Comparison of ENCODE assay signal across 9 mouse cellular contexts in the genomic region with DNA sequence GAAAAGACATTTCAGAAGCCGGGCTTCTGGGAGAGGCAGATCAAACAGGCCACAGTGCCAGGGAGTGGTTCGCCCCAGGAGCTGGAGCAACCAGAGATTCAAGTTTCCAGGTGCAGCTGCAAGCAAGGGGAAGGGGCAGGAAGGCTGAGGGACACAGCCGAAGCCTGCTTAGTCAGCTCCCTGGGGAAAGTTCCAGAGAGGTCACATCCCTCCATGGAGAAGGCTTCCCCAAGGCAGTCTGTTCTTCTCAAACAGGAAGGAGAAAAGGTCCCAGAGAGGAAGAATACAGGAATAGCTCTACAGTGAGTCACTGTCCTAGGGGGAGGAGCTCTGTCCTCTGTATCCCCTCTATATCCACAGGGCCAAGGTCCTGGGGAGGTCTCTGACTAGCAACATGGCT. TPM values are rescaled to one million over a fixed set of nuclear protein-coding genes. Genes with fewer than 3 reads are reported as not detected.
A peak's percentile ranks its signal among the peaks of the same experiment; 100 is the strongest.
DNase-seq lines count a peak whose midpoint lies in the region; ATAC-seq and TF ChIP-seq lines count a peak whose summit lies in the region.
"Had no signal": no experiment of that assay in that cellular context is flagged by ENCODE, and none has a peak within 500 bp of the region (broad histone marks: within the 10 kb centered on the region; RNA-seq: fewer than 3 reads in every experiment).

No protein-coding gene starts in this region.

- WGBS in limb, embryonic 14.5 days = 58% methylated on average over 3 of the region's 3 CpGs
- 73% methylated on average over 3 of the region's 3 CpGs for WGBS in limb, embryonic 10.5 days
- WGBS in embryonic facial prominence, embryonic 15.5 days = 59% methylated on average over 3 of the region's 3 CpGs
- 67% methylated on average over 3 of the region's 3 CpGs for WGBS in stomach, embryonic 14.5 days
- 84% methylated on average over 3 of the region's 3 CpGs for WGBS in forebrain, embryonic 12.5 days

- no peaks in the 10 kb centered on the region for H3K27me3 ChIP-seq in limb, embryonic 14.5 days (ENCODE audit: control insufficient read depth, insufficient read depth, low read length)
- H3K27me3 ChIP-seq in limb, embryonic 10.5 days (ENCODE audit: low read depth, poor library complexity, severe bottlenecking) = no peaks in the 10 kb centered on the region
- no peaks in the 10 kb centered on the region for H3K27me3 ChIP-seq in embryonic facial prominence, embryonic 15.5 days
- no peaks in the 10 kb centered on the region for H3K27me3 ChIP-seq in stomach, embryonic 14.5 days (ENCODE audit: control insufficient read depth, insufficient read depth, low read length)
- no peaks in the 10 kb centered on the region for H3K27me3 ChIP-seq in forebrain, embryonic 12.5 days

- DNase-seq in limb, embryonic 14.5 days (ENCODE audit: low spot score) = peak; percentile 30
- no peak for DNase-seq in limb, embryonic 10.5 days (ENCODE audit: low spot score)
- peak; percentile 55 for DNase-seq in kidney, adult 9 months
- DNase-seq in cerebellum, postnatal 36 days = no peak
- DNase-seq: gastrocnemius, postnatal 25 days; lung, adult 2 months had no signal

- no peak overlapping the region for H3K4me3 ChIP-seq in limb, embryonic 14.5 days (replicated peaks; ENCODE audit: low read length)
- no peak overlapping the region for H3K4me3 ChIP-seq in limb, embryonic 10.5 days
- H3K4me3 ChIP-seq in embryonic facial prominence, embryonic 15.5 days (replicated peaks) = no peak overlapping the region
- H3K4me3 ChIP-seq in stomach, embryonic 14.5 days (ENCODE audit: low read depth, low read length) = no peak overlapping the region
- H3K4me3 ChIP-seq in forebrain, embryonic 12.5 days (replicated peaks) = no peak overlapping the region

- TF ChIP-seq POLR2A in limb, embryonic 14.5 days (IDR thresholded peaks at IDR 0.05; ENCODE audit: borderline replicate concordance, extremely low read depth, insufficient read depth, insufficient read length) = no peak

- H3K4me2 ChIP-seq in limb, embryonic 14.5 days (replicated peaks; ENCODE audit: low read depth, low read length, severe bottlenecking) = no peak overlapping the region
- no peak overlapping the region for H3K4me2 ChIP-seq in embryonic facial prominence, embryonic 15.5 days (replicated peaks)
- no peak overlapping the region for H3K4me2 ChIP-seq in stomach, embryonic 14.5 days (replicated peaks; ENCODE audit: low read depth, low read length)
- H3K4me2 ChIP-seq in forebrain, embryonic 12.5 days = no peak overlapping the region

- no peak for ATAC-seq in limb, embryonic 14.5 days (ENCODE audit: low FRiP score, low read depth)
- ATAC-seq in embryonic facial prominence, embryonic 15.5 days (ENCODE audit: insufficient number of reproducible peaks, low FRiP score, low TSS enrichment, low read depth) = 0 out of 2 replicates have a peak, but pooled peaks have one; percentile 8
- peak; percentile 47; the same call in 1 of the 2 replicates for ATAC-seq in stomach, embryonic 14.5 days (ENCODE audit: insufficient number of reproducible peaks, insufficient read depth, low FRiP score, low read depth)
- ATAC-seq in forebrain, embryonic 12.5 days (ENCODE audit: low FRiP score) = no peak

- H3K27ac ChIP-seq in limb, embryonic 14.5 days (replicated peaks; ENCODE audit: low read depth, low read length) = no peak overlapping the region; the same call in 1 of the 2 replicates
- no peak overlapping the region for H3K27ac ChIP-seq in limb, embryonic 10.5 days
- peak overlapping the region; percentile 71 for H3K27ac ChIP-seq in embryonic facial prominence, embryonic 15.5 days (replicated peaks)
- peak overlapping the region; percentile 74; the same call in 1 of the 2 replicates for H3K27ac ChIP-seq in stomach, embryonic 14.5 days (ENCODE audit: low read length)
- no peak overlapping the region for H3K27ac ChIP-seq in forebrain, embryonic 12.5 days

- no peaks in the 10 kb centered on the region for H3K4me1 ChIP-seq in limb, embryonic 14.5 days (ENCODE audit: control insufficient read depth, insufficient read depth, low read length)
- peaks cover 5% of the 10 kb centered on the region; the same call in 1 of the 2 replicates for H3K4me1 ChIP-seq in limb, embryonic 10.5 days
- peaks cover 9% of the 10 kb centered on the region for H3K4me1 ChIP-seq in embryonic facial prominence, embryonic 15.5 days
- no peaks in the 10 kb centered on the region for H3K4me1 ChIP-seq in stomach, embryonic 14.5 days (ENCODE audit: control insufficient read depth, insufficient read depth, low read length)
- no peaks in the 10 kb centered on the region for H3K4me1 ChIP-seq in forebrain, embryonic 12.5 days

- no peak overlapping the region for H3K9ac ChIP-seq in limb, embryonic 14.5 days (ENCODE audit: low read depth, low read length, severe bottlenecking)
- H3K9ac ChIP-seq in embryonic facial prominence, embryonic 15.5 days = no peak overlapping the region
- no peak overlapping the region for H3K9ac ChIP-seq in stomach, embryonic 14.5 days (replicated peaks; ENCODE audit: low read depth, low read length)
- H3K9ac ChIP-seq in forebrain, embryonic 12.5 days = no peak overlapping the region

- peaks cover 50% of the 10 kb centered on the region for H3K36me3 ChIP-seq in limb, embryonic 14.5 days (ENCODE audit: control insufficient read depth, insufficient read depth, low read length)
- peaks cover 64% of the 10 kb centered on the region for H3K36me3 ChIP-seq in limb, embryonic 10.5 days
- peaks cover 62% of the 10 kb centered on the region for H3K36me3 ChIP-seq in embryonic facial prominence, embryonic 15.5 days
- H3K36me3 ChIP-seq in stomach, embryonic 14.5 days (ENCODE audit: control insufficient read depth, insufficient read depth, low read length) = peaks cover 35% of the 10 kb centered on the region
- peaks cover 55% of the 10 kb centered on the region for H3K36me3 ChIP-seq in forebrain, embryonic 12.5 days (replicated peaks)

- no peaks in the 10 kb centered on the region for H3K9me3 ChIP-seq in limb, embryonic 14.5 days (ENCODE audit: control insufficient read depth, low read length)
- no peaks in the 10 kb centered on the region for H3K9me3 ChIP-seq in limb, embryonic 10.5 days (replicated peaks)
- no peaks in the 10 kb centered on the region for H3K9me3 ChIP-seq in embryonic facial prominence, embryonic 15.5 days (replicated peaks)
- no peaks in the 10 kb centered on the region for H3K9me3 ChIP-seq in stomach, embryonic 14.5 days (ENCODE audit: control insufficient read depth, low read depth, low read length)
- H3K9me3 ChIP-seq in forebrain, embryonic 12.5 days = no peaks in the 10 kb centered on the region

RNA-seq across cellular contexts. Expression of gene Sh2d4b, which starts 21.6 kb away (rescaled TPM):
- polyA plus RNA-seq in limb, embryonic 14.5 days (2012; rRNA removed) = 0.92 and 1.2 TPM in 2 replicates
- polyA plus RNA-seq in limb, embryonic 14.5 days (2014; fragmentation: Nextera tagmentation; extraction: Ambion mirVana) = 0.48 and 0.64 TPM in 2 replicates
- 0.10 and 0.25 TPM in 2 replicates for polyA plus RNA-seq in limb, embryonic 10.5 days (2016; fragmentation: Nextera tagmentation; extraction: Ambion mirVana)
- 1.3 and 1.4 TPM in 2 replicates for polyA plus RNA-seq in embryonic facial prominence, embryonic 15.5 days (2015; fragmentation: Nextera tagmentation; extraction: Ambion mirVana)
- polyA plus RNA-seq in stomach, embryonic 14.5 days (2014; fragmentation: Nextera tagmentation; extraction: Ambion mirVana) = 0.56 and 0.73 TPM in 2 replicates
- 1.3 and 1.4 TPM in 2 replicates for polyA plus RNA-seq in forebrain, embryonic 12.5 days (2016; fragmentation: Nextera tagmentation; extraction: Ambion mirVana)

RNA-seq across cellular contexts. Expression of gene Tspan14, which starts 51.9 kb away (rescaled TPM):
- polyA plus RNA-seq in limb, embryonic 14.5 days (2012; rRNA removed) = 75.2 and 81.8 TPM in 2 replicates
- 75.5 and 80.0 TPM in 2 replicates for polyA plus RNA-seq in limb, embryonic 14.5 days (2014; fragmentation: Nextera tagmentation; extraction: Ambion mirVana)
- polyA plus RNA-seq in limb, embryonic 10.5 days (2016; fragmentation: Nextera tagmentation; extraction: Ambion mirVana) = 75.3 and 77.6 TPM in 2 replicates
- polyA plus RNA-seq in embryonic facial prominence, embryonic 15.5 days (2015; fragmentation: Nextera tagmentation; extraction: Ambion mirVana) = 84.7 and 86.6 TPM in 2 replicates
- 84.5 and 88.2 TPM in 2 replicates for polyA plus RNA-seq in stomach, embryonic 14.5 days (2014; fragmentation: Nextera tagmentation; extraction: Ambion mirVana)
- 82.6 and 90.6 TPM in 2 replicates for polyA plus RNA-seq in forebrain, embryonic 12.5 days (2016; fragmentation: Nextera tagmentation; extraction: Ambion mirVana)

Comparison
In these comparisons a context has a peak if more than half of its experiments do, and no peak if none do; other contexts are left out.
1. DNase-seq: peak in limb, embryonic 14.5 days (single experiment) and kidney, adult 9 months (single experiment); none in limb, embryonic 10.5 days (single experiment) and cerebellum, postnatal 36 days (0 of 2).
2. ATAC-seq: peak in embryonic facial prominence, embryonic 15.5 days (single experiment) and stomach, embryonic 14.5 days (single experiment); none in limb, embryonic 14.5 days (single experiment) and forebrain, embryonic 12.5 days (single experiment).
3. H3K27ac ChIP-seq: peak in embryonic facial prominence, embryonic 15.5 days (single experiment) and stomach, embryonic 14.5 days (single experiment); none in limb, embryonic 14.5 days (single experiment), limb, embryonic 10.5 days (single experiment) and forebrain, embryonic 12.5 days (single experiment).